Mouse (Mus musculus): ENCODE data around the gene Actg1.

The Actg1 gene

GRCm38 (mm10) chr11:120360755-120361154 is 12.4 kb upstream of the Actg1 start:
- 92% methylated on average over 5 of the region's 5 CpGs for WGBS

GRCm38 (mm10) chr11:120360062-120360461 is 11.7 kb upstream of the Actg1 start:
- WGBS: 65% methylated on average over 8 of the region's 8 CpGs

- WGBS: 76% methylated on average over 6 of the region's 6 CpGs
These were observed 11.0 kb upstream of the Actg1 start for GRCm38 (mm10) chr11:120359391-120359790.

GRCm38 (mm10) chr11:120357791-120358401 is 9.6 kb upstream of the Actg1 start:
- WGBS: 20% methylated on average over 10 of the region's 10 CpGs

GRCm38 (mm10) chr11:120356900-120357299 is 8.6 kb upstream of the Actg1 start:
- WGBS: 94% methylated on average over 4 of the region's 4 CpGs

GRCm38 (mm10) chr11:120356319-120356840 is 8.0 kb upstream of the Actg1 start:
- 82% methylated on average over 15 of the region's 15 CpGs for WGBS

- WGBS: 74% methylated on average over 5 of the region's 5 CpGs
These were observed 7.1 kb upstream of the Actg1 start for GRCm38 (mm10) chr11:120355277-120356039.

GRCm38 (mm10) chr11:120354304-120355276 is 6.2 kb upstream of the Actg1 start:
- 81% methylated on average over 17 of the region's 17 CpGs for WGBS

- 40% methylated on average over 26 of the region's 26 CpGs for WGBS
These were observed 5.4 kb upstream of the Actg1 start for GRCm38 (mm10) chr11:120353500-120354303.

GRCm38 (mm10) chr11:120352571-120353290 is 4.4 kb upstream of the Actg1 start:
- 58% methylated on average over 13 of the region's 13 CpGs for WGBS

- 87% methylated on average over 5 of the region's 5 CpGs for WGBS
These were observed 3.7 kb upstream of the Actg1 start for GRCm38 (mm10) chr11:120352093-120352350.

- WGBS: 89% methylated on average over 10 of the region's 10 CpGs
These were observed 3.1 kb upstream of the Actg1 start for GRCm38 (mm10) chr11:120351250-120352092.

GRCm38 (mm10) chr11:120350711-120351110 is 2.4 kb upstream of the Actg1 start:
- 28% methylated on average over 11 of the region's 11 CpGs for WGBS

- WGBS: under 1% methylated on average over 68 of the region's 68 CpGs
These were observed 1.8 kb upstream of the Actg1 start for GRCm38 (mm10) chr11:120349986-120350702.

- 2% methylated on average over 16 of the region's 16 CpGs for whole genome bisulfite sequencing
These were observed 1.1 kb upstream of the Actg1 start for GRCm38 (mm10) chr11:120349371-120349985.

GRCm38 (mm10) chr11:120348684-120349370 is 485 bp upstream of the Actg1 start:
- 1% methylated on average over 48 of the region's 53 CpGs for WGBS

GRCm38 (mm10) chr11:120347301-120347700 is 1.0 kb downstream of the Actg1 start:
- 3% methylated on average over 10 of the region's 10 CpGs for WGBS
